11 mouse cellular contexts compared by ENCODE assay signal in genomic region chr13:97750851-97751381, GRCm38 (mm10). TPM values are rescaled to one million over a fixed set of nuclear protein-coding genes. Genes with fewer than 3 reads are reported as not detected.
DNase-seq lines count a peak whose midpoint lies in the region; ATAC-seq lines count a peak whose summit lies in the region.
"Had no signal": no experiment of that assay in that cellular context is flagged by ENCODE, and none has a peak within 500 bp of the region (broad histone marks: within the 10 kb centered on the region; RNA-seq: fewer than 3 reads in every experiment).

No protein-coding gene starts in this region.

- no peak for ATAC-seq in forebrain, embryonic 11.5 days (replicated peaks; ENCODE audit: low FRiP score)
- ATAC-seq in hindbrain, embryonic 14.5 days (ENCODE audit: low FRiP score): peak; percentile 38
- ATAC-seq: Patski had no signal

- no peak overlapping the region for H3K9ac ChIP-seq in forebrain, embryonic 11.5 days (ENCODE audit: low read length)
- H3K9ac ChIP-seq in hindbrain, embryonic 14.5 days: no peak overlapping the region
- H3K9ac ChIP-seq: stomach, embryonic 15.5 days had no signal

- H3K9me3 ChIP-seq in forebrain, embryonic 10.5 days: no peaks in the 10 kb centered on the region
- no peaks in the 10 kb centered on the region for H3K9me3 ChIP-seq in forebrain, embryonic 11.5 days (ENCODE audit: control insufficient read depth, low read length)
- no peaks in the 10 kb centered on the region for H3K9me3 ChIP-seq in hindbrain, embryonic 14.5 days (ENCODE audit: control insufficient read depth, low read length)
- H3K9me3 ChIP-seq: limb, embryonic 10.5 days; stomach, embryonic 15.5 days had no signal

- H3K27ac ChIP-seq in forebrain, embryonic 10.5 days: peak overlapping the region; percentile 51
- no peak overlapping the region for H3K27ac ChIP-seq in forebrain, embryonic 11.5 days (ENCODE audit: low read depth, low read length)
- peak overlapping the region; percentile 68 for H3K27ac ChIP-seq in hindbrain, embryonic 14.5 days
- H3K27ac ChIP-seq: limb, embryonic 10.5 days; stomach, embryonic 15.5 days had no signal

- DNase-seq in forebrain, embryonic 10.5 days (ENCODE audit: extremely low spot score, low spot score): no peak
- DNase-seq in forebrain, embryonic 11.5 days (ENCODE audit: low spot score): no peak
- peak; percentile 85 for DNase-seq in MN1 (ENCODE audit: low spot score)
- peak; percentile 74 to 78 for DNase-seq in cerebellum, postnatal 14 days
- DNase-seq in hindbrain, embryonic 14.5 days (ENCODE audit: low spot score): peak; percentile 66
- DNase-seq in urinary bladder, postnatal 4 days (ENCODE audit: low spot score in 2 of 2): no peak
- DNase-seq in B cell, adult 2 months: no peak
- no peak for DNase-seq in liver

- no peaks in the 10 kb centered on the region for H3K27me3 ChIP-seq in forebrain, embryonic 10.5 days (ENCODE audit: poor library complexity, severe bottlenecking)
- H3K27me3 ChIP-seq in forebrain, embryonic 11.5 days (ENCODE audit: control insufficient read depth, insufficient read depth, low read length): no peaks in the 10 kb centered on the region
- no peaks in the 10 kb centered on the region for H3K27me3 ChIP-seq in hindbrain, embryonic 14.5 days (ENCODE audit: control insufficient read depth, insufficient read depth, low read length)
- H3K27me3 ChIP-seq: Patski; stomach, embryonic 15.5 days had no signal

- WGBS in forebrain, embryonic 10.5 days: 73% methylated on average over 4 of the region's 4 CpGs
- WGBS in forebrain, embryonic 11.5 days: 46% methylated on average over 4 of the region's 4 CpGs
- WGBS in hindbrain, embryonic 14.5 days: 35% methylated on average over 4 of the region's 4 CpGs

- peaks cover 50% of the 10 kb centered on the region for H3K4me1 ChIP-seq in forebrain, embryonic 10.5 days
- peaks cover 11% of the 10 kb centered on the region; the same call in 1 of the 2 replicates for H3K4me1 ChIP-seq in forebrain, embryonic 11.5 days (replicated peaks; ENCODE audit: control insufficient read depth, insufficient read depth, low read length)
- peaks cover 38% of the 10 kb centered on the region for H3K4me1 ChIP-seq in hindbrain, embryonic 14.5 days (replicated peaks; ENCODE audit: control insufficient read depth, insufficient read depth, low read length)
- H3K4me1 ChIP-seq: stomach, embryonic 15.5 days had no signal

- H3K36me3 ChIP-seq in forebrain, embryonic 10.5 days (replicated peaks): no peaks in the 10 kb centered on the region
- no peaks in the 10 kb centered on the region for H3K36me3 ChIP-seq in forebrain, embryonic 11.5 days (ENCODE audit: control insufficient read depth, insufficient read depth, low read length)
- H3K36me3 ChIP-seq in hindbrain, embryonic 14.5 days (replicated peaks; ENCODE audit: control insufficient read depth, insufficient read depth): no peaks in the 10 kb centered on the region
- H3K36me3 ChIP-seq: limb, embryonic 10.5 days; stomach, embryonic 15.5 days had no signal

- no peak overlapping the region for H3K4me2 ChIP-seq in forebrain, embryonic 11.5 days (ENCODE audit: low read depth, low read length, severe bottlenecking)
- H3K4me2 ChIP-seq in hindbrain, embryonic 14.5 days (replicated peaks): no peak overlapping the region
- H3K4me2 ChIP-seq: stomach, embryonic 15.5 days had no signal

- H3K4me3 ChIP-seq in forebrain, embryonic 10.5 days: no peak overlapping the region
- H3K4me3 ChIP-seq in forebrain, embryonic 11.5 days (ENCODE audit: low read depth, low read length): no peak overlapping the region
- no peak overlapping the region for H3K4me3 ChIP-seq in hindbrain, embryonic 14.5 days (replicated peaks; ENCODE audit: low read length)
- H3K4me3 ChIP-seq: limb, embryonic 10.5 days; stomach, embryonic 15.5 days had no signal

RNA-seq across cellular contexts. Expression of gene Gm10260, which starts 9.5 kb away (rescaled TPM):
- polyA plus RNA-seq in forebrain, embryonic 10.5 days (2016; fragmentation: Nextera tagmentation; extraction: Ambion mirVana): 5.5 and 6.2 TPM in 2 replicates
- 3.0 and 7.0 TPM in 2 replicates for polyA plus RNA-seq in forebrain, embryonic 11.5 days (2014; fragmentation: Nextera tagmentation; extraction: Ambion mirVana)
- polyA plus RNA-seq in hindbrain, embryonic 14.5 days (2014; fragmentation: Nextera tagmentation; extraction: Ambion mirVana): 2.2 and 2.9 TPM in 2 replicates

Comparison
In these comparisons a context has a peak if more than half of its experiments do, and no peak if none do; other contexts are left out.
1. DNase-seq: peak in MN1 (single experiment), cerebellum, postnatal 14 days (2 of 2) and hindbrain, embryonic 14.5 days (single experiment); none in forebrain, embryonic 10.5 days (single experiment), forebrain, embryonic 11.5 days (single experiment), urinary bladder, postnatal 4 days (0 of 2), B cell, adult 2 months (0 of 2) and liver (single experiment).